Mouse (Mus musculus) adrenal gland, postnatal 25 days (tissue): ENCODE measurements around the gene Fbxl5. TPM values are rescaled to one million over a fixed set of nuclear protein-coding genes. Genes with fewer than 3 reads are reported as not detected.

Source experiments
- DNase-seq: peaks from one replicate; pipeline ENCODE4 v3.0.0; 2021; ENCODE audit warnings: mixed read lengths
- total RNA-seq: library from RNA; stranded (reverse); gene quantifications from 2 replicates; pipeline ENCODE4 v1.2.3, GENCODE M21; 2021

Fbxl5 gene
- total RNA-seq, 1 experiment from 2014 or later, result 76.8 TPM

GRCm38 (mm10) chr5:43781977-43782930 lies 39.2 kb downstream of the Fbxl5 start:
- peak; percentile 80 for DNase-seq

GRCm38 (mm10) chr5:43781423-43781976 lies 39.9 kb downstream of the Fbxl5 start:
- peak; percentile 43 for DNase-seq

GRCm38 (mm10) chr5:43778583-43778982 lies 42.9 kb downstream of the Fbxl5 start:
- no peak for DNase-seq

GRCm38 (mm10) chr5:43776993-43777392 lies 44.4 kb downstream of the Fbxl5 start:
- DNase-seq, result no peak

GRCm38 (mm10) chr5:43776407-43776806 lies 45.0 kb downstream of the Fbxl5 start:
- no peak for DNase-seq

- DNase-seq, result no peak
These were observed 49.9 kb downstream of the Fbxl5 start for GRCm38 (mm10) chr5:43771555-43771954.

- no peak for DNase-seq
These were observed 50.7 kb downstream of the Fbxl5 start for GRCm38 (mm10) chr5:43770618-43771354.

GRCm38 (mm10) chr5:43749092-43749491 lies 72.3 kb downstream of the Fbxl5 start:
- DNase-seq, result no peak

- DNase-seq, result no peak
These were observed 73.4 kb downstream of the Fbxl5 start for GRCm38 (mm10) chr5:43748039-43748438.

- no peak for DNase-seq
These were observed 76.3 kb downstream of the Fbxl5 start for GRCm38 (mm10) chr5:43745156-43745555.

- no peak for DNase-seq
These were observed 77.3 kb downstream of the Fbxl5 start for GRCm38 (mm10) chr5:43744187-43744586.

GRCm38 (mm10) chr5:43732381-43732780 lies 89.1 kb downstream of the Fbxl5 start:
- DNase-seq, result no peak

- DNase-seq, result no peak
These were observed 92.9 kb downstream of the Fbxl5 start for GRCm38 (mm10) chr5:43728375-43729165.

GRCm38 (mm10) chr5:43723830-43724229 lies 97.6 kb downstream of the Fbxl5 start:
- DNase-seq, result no peak

GRCm38 (mm10) chr5:43722452-43722783 lies 99.0 kb downstream of the Fbxl5 start:
- no peak for DNase-seq

- DNase-seq, result no peak
These were observed 99.6 kb downstream of the Fbxl5 start for GRCm38 (mm10) chr5:43721538-43722451.

- DNase-seq, result no peak
These were observed 122.2 kb downstream of the Fbxl5 start for GRCm38 (mm10) chr5:43699240-43699639.

GRCm38 (mm10) chr5:43697133-43697532 lies 124.3 kb downstream of the Fbxl5 start:
- DNase-seq, result no peak
